Mouse (Mus musculus) midbrain, embryonic 14.5 days (tissue): Measurements from ENCODE around the gene 4930432K21Rik. TPM values are rescaled to one million over a fixed set of nuclear protein-coding genes. Genes with fewer than 3 reads are reported as not detected.

Source experiments
- ATAC-seq: fragments of 200-750 bp; cut with Nextera tagmentation; 2 replicates; pipeline ENCODE4 v1.8.0; 2017; ENCODE audit warnings: moderate number of reproducible peaks, moderate library complexity; ENCODE audit not compliant: low FRiP score, low TSS enrichment
- DNase-seq: peaks from one replicate; pipeline ENCODE4 v3.0.0-alpha.2; 2015
- H3K27ac ChIP-seq: fragments of 300-500 bp; sonication (generic); replicated peaks from 2 replicates; pipeline ENCODE4 v1.5.1; 2014; ENCODE audit warnings: mild to moderate bottlenecking, low read depth, low read length, moderate library complexity
- H3K27me3 ChIP-seq: fragments of 300-500 bp; sonication (generic); 2 replicates; pipeline ENCODE4 v1.6.1; 2014; ENCODE audit warnings: low read length, control low read depth, mixed read lengths; ENCODE audit not compliant: control insufficient read depth, insufficient read depth
- H3K36me3 ChIP-seq: fragments of 300-500 bp; sonication (generic); 2 replicates; pipeline ENCODE4 v1.6.1; 2014; ENCODE audit warnings: low read length, control low read depth; ENCODE audit not compliant: control insufficient read depth, insufficient read depth
- H3K4me1 ChIP-seq: fragments of 300-500 bp; sonication (generic); 2 replicates; pipeline ENCODE4 v1.6.1; 2014; ENCODE audit warnings: mild to moderate bottlenecking, antibody characterized with exemption, low read length, control low read depth; ENCODE audit not compliant: control insufficient read depth, insufficient read depth
- H3K4me2 ChIP-seq: fragments of 300-500 bp; sonication (generic); 2 replicates; pipeline ENCODE4 v1.6.1; 2014; ENCODE audit warnings: mild to moderate bottlenecking, low read length, moderate library complexity
- H3K4me3 ChIP-seq: fragments of 300-500 bp; sonication (generic); replicated peaks from 2 replicates; pipeline ENCODE4 v1.5.1; 2014; ENCODE audit warnings: low read depth, low read length
- H3K9ac ChIP-seq: fragments of 300-500 bp; sonication (generic); replicated peaks from 2 replicates; pipeline ENCODE4 v1.6.1; 2014; ENCODE audit warnings: mild to moderate bottlenecking, low read length, moderate library complexity
- H3K9me3 ChIP-seq: fragments of 300-500 bp; sonication (generic); 2 replicates; pipeline ENCODE4 v1.6.1; 2016; ENCODE audit warnings: low read length, control low read depth, mixed read lengths; ENCODE audit not compliant: control insufficient read depth
- WGBS: fragments of 180-500 bp; shearing (Covaris S2); extraction: QIAGEN DNeasy Blood & Tissue Kit; methylation state at CpG from one replicate; pipeline ENCODE4 v1.1.7; 2014; 5-methylcytosine and 5-hydroxymethylcytosine counted together
- polyA plus RNA-seq: library from polyadenylated mRNA; unstranded; fragments of >200 nt; fragmentation: Nextera tagmentation; extraction: Ambion mirVana; gene quantifications from 2 replicates; pipeline ENCODE4 v1.2.1, GENCODE M21; 2014

Gene 4930432K21Rik
- polyA plus RNA-seq, 1 experiment from 2014 or later, result 1.9 TPM

DNA sequence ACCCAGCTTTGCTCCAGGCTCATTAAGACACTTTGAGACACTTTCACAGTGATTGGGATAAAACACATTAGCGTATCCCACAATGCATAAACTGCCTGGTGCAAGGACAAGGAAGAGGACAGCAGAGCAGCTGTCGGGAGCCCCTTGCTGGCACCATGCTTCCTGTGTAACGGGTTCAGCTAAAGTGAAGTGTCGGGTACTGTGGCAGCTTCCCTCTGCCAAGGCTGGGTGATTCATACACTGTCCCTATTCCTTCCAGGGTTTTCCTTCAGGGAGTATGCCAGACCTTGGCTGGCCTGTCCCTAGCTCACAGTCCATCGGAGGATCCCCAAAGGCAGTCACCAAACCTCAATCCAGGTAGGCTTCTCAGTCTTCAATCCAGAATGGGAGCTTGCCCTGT, 22.3 kb downstream of the 4930432K21Rik start:
- no peak overlapping the region for H3K4me3 ChIP-seq
- WGBS, result 91% methylated on average over 5 of the region's 5 CpGs
- no peak for DNase-seq
- H3K4me2 ChIP-seq, result no peak overlapping the region
- no peak for ATAC-seq
- no peak overlapping the region for H3K27ac ChIP-seq
- H3K9ac ChIP-seq, result no peak overlapping the region
- peaks cover 47% of the 10 kb centered on the region for H3K36me3 ChIP-seq
- no peaks in the 10 kb centered on the region for H3K4me1 ChIP-seq
- no peaks in the 10 kb centered on the region for H3K9me3 ChIP-seq
- H3K27me3 ChIP-seq, result no peaks in the 10 kb centered on the region

DNA sequence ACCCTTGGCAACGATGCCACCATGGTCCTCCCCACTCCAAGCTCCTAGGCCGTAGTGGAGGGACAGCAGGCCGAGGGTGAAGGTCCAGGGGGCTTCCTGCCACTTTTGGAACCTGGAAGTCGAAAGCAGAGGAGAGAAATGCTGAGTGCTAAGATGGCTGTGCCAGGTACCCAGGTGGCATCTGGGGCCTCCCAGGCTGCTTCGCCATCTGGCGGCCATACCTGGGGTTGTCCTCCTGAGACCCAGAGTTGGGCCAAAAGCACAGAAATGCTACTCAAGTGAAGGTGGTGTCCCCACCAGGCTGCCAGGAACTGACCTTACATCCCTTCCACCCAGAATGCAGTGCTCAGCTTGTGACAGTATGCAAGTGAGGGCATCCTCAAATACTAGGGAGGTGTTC, 26.0 kb downstream of the 4930432K21Rik start:
- no peak overlapping the region for H3K4me2 ChIP-seq
- H3K9ac ChIP-seq, result no peak overlapping the region
- no peak overlapping the region for H3K27ac ChIP-seq
- H3K4me1 ChIP-seq, result peaks cover 6% of the 10 kb centered on the region; the same call in 1 of the 2 replicates
- no peaks in the 10 kb centered on the region for H3K27me3 ChIP-seq
- H3K4me3 ChIP-seq, result no peak overlapping the region
- no peaks in the 10 kb centered on the region for H3K9me3 ChIP-seq
- 87% methylated on average over 6 of the region's 6 CpGs for WGBS
- DNase-seq, result no peak
- H3K36me3 ChIP-seq, result peaks cover 52% of the 10 kb centered on the region
- ATAC-seq, result no peak

DNA sequence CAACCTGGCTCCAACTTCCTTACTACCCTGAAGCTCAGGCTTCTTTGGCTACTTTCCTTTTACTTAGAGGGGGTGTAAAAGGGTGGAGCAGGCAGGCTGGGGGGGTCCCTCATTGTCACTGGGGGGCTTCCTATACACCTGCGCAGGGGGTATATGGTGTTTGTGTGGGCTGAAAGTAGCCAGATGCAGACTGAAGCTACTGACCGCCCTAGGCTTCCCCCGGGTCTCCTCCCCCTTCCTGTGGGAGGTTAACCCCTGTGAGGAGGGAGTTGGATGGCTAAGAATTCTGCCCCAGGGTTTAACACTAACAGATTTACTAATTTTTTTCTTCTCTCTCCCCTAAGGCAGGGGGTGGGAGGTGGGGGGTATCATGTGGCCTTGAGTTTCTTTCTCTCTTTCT, 28.7 kb downstream of the 4930432K21Rik start:
- no peaks in the 10 kb centered on the region for H3K27me3 ChIP-seq
- H3K9ac ChIP-seq, result no peak overlapping the region
- H3K9me3 ChIP-seq, result no peaks in the 10 kb centered on the region
- WGBS, result 50% methylated on average over 3 of the region's 3 CpGs
- peaks cover 32% of the 10 kb centered on the region for H3K4me1 ChIP-seq
- ATAC-seq (no peak), DNase-seq (no peak)
- H3K27ac ChIP-seq, result no peak overlapping the region
- no peak overlapping the region for H3K4me2 ChIP-seq
- no peak overlapping the region for H3K4me3 ChIP-seq
- peaks cover 48% of the 10 kb centered on the region for H3K36me3 ChIP-seq

DNA sequence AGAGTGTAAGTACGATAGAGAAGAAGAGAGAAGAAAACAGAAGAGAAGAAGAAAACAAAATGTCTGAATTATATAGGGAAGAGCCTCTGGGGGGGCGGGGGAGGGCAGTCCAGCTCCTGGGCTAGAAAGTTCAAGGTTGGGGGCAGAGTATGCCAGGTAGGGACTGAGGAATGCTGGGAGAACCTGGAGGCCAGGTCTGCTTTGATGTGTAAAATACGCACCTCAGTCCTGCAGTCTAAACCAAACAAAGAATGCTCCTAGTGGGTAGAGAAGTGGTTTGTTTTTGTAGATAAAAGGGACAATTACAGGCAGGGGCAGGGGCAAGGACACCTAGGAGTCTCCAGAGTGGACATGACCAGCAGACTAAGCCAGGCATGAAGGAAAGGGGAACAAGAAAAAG, 29.6 kb downstream of the 4930432K21Rik start:
- Histone ChIP-seq H3K4me2 (no peak overlapping the region), H3K4me3 (no peak overlapping the region), H3K4me1 (peaks cover 40% of the 10 kb centered on the region), H3K9ac (no peak overlapping the region), H3K36me3 (peaks cover 40% of the 10 kb centered on the region), H3K27ac (no peak overlapping the region), H3K27me3 (no peaks in the 10 kb centered on the region), H3K9me3 (no peaks in the 10 kb centered on the region)
- DNase-seq (no peak), ATAC-seq (no peak)
- 91% methylated on average over 3 of the region's 3 CpGs for WGBS

DNA sequence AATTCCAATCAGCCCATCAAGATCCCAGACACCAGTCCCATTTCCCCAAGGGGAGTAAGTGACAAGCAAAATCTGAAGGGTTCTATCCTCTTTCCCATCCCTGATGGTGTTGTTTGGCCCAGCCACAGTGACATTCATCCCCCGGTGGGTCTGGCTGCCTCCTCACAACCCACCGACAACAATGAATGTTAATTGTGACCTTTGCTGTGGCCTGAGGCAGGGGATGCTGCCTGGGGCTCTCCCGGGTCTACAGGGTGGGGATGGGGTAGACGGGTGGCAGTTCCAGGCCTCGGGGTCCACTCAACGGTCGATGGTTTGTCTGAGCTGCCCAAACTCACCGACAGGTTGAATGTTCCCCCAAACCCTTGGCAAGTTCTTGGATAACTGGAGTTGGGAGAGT, 30.8 kb downstream of the 4930432K21Rik start:
- DNase-seq, result no peak
- Histone ChIP-seq H3K9ac (no peak overlapping the region; the same call in 1 of the 2 replicates), H3K27me3 (no peaks in the 10 kb centered on the region), H3K4me2 (0 out of 2 replicates have a peak overlapping the region, but pooled peaks have one; percentile 86), H3K9me3 (no peaks in the 10 kb centered on the region), H3K4me1 (peaks cover 46% of the 10 kb centered on the region), H3K4me3 (no peak overlapping the region), H3K36me3 (peaks cover 28% of the 10 kb centered on the region), H3K27ac (no peak overlapping the region)
- ATAC-seq, result no peak
- WGBS, result 70% methylated on average over 8 of the region's 8 CpGs

DNA sequence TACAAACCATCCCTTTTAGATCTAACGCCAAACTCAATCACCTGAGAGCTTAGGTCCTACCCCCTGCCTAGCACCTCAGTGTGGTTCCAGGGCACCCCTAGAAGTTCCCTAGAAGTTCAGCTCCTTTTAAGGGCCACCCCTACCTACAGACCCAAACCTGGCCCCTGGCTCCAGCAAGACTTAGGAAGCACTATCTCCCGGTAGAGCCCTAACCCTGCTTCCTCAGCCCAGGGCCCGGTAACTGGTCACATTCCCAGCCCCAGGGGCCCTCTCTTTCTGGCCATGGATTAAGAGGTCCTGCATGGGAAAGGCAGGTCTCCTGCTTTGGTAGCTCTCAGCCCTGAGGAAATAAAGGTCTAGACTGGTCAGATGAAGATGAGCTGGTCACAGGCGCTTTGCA, 32.1 kb downstream of the 4930432K21Rik start:
- H3K4me3 ChIP-seq, result peak overlapping the region; percentile 31
- peaks cover 56% of the 10 kb centered on the region for H3K4me1 ChIP-seq
- WGBS, result 3% methylated on average over 4 of the region's 4 CpGs
- peak overlapping the region; percentile 47 for H3K9ac ChIP-seq
- peaks cover 14% of the 10 kb centered on the region; the same call in 1 of the 2 replicates for H3K36me3 ChIP-seq
- H3K27me3 ChIP-seq, result no peaks in the 10 kb centered on the region
- DNase-seq (no peak), ATAC-seq (no peak)
- peak overlapping the region; percentile 81 for H3K27ac ChIP-seq
- peak overlapping the region; percentile 86 for H3K4me2 ChIP-seq
- no peaks in the 10 kb centered on the region for H3K9me3 ChIP-seq

DNA sequence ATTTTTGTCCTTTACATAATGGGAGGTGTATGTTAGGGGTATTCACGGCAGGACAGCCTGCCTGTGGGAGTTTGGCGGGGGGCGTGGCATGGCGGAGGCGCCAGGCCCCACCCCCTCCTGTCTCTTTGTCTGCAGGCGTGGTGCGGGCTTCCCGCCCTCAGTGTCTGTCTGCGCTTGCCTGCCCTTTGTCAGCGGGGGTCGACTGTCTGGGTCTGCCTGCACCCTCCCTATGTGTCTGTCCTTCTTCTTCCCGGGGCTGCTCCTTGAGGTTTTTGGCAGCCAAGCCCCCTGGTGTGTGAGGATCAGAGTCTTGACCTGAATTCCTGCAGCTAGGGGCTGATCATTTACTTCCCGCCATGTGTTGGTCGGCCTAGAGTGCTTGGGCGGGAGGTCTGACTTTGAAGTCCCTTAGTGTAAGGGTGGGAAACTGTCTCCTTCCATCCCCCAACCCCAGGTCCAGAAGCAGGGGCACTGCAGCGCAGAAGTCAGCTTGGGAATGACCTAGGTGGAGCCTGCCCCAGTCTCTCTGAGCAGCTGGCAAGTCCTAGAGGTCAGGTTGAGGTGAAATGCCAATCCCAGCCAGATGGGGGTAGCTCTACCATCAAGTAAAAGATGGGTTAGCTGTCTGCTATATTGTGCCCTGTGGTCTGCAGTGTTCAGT, 32.8 kb downstream of the 4930432K21Rik start:
- H3K27ac ChIP-seq, result peak overlapping the region; percentile 81
- no peaks in the 10 kb centered on the region for H3K9me3 ChIP-seq
- H3K36me3 ChIP-seq, result 0 out of 2 replicates have a peak, but pooled peaks cover 9% of the 10 kb centered on the region
- peak overlapping the region; percentile 47 for H3K9ac ChIP-seq
- peaks cover 56% of the 10 kb centered on the region for H3K4me1 ChIP-seq
- no peaks in the 10 kb centered on the region for H3K27me3 ChIP-seq
- under 1% methylated on average over 16 of the region's 16 CpGs for WGBS
- H3K4me3 ChIP-seq, result peak overlapping the region; percentile 31
- ATAC-seq (peak; percentile 62; the same call in 1 of the 2 replicates), DNase-seq (peak; percentile 85)
- peak overlapping the region; percentile 86 for H3K4me2 ChIP-seq

DNA sequence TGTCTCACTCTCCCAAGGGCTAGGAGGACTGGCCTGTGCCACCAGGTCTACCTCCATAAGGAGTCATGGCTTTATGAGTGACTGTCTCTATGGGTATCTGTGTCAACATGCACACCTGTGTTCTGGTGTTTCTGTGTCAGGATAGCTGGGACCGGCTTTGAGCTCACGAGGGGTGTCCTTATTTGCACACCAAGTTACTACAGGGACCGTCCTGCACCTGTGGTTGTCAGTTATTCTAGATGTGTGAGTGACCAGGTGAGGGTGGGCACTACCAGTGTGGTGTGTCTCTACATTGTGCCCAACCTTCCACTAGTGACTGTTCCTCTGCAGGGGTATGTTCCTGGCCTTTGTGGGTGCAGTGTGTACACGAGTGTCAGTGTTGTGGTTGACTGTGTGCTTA, 35.0 kb downstream of the 4930432K21Rik start:
- Histone ChIP-seq H3K4me2 (peak overlapping the region; percentile 86), H3K4me1 (peaks cover 62% of the 10 kb centered on the region), H3K27me3 (no peaks in the 10 kb centered on the region), H3K9me3 (no peaks in the 10 kb centered on the region), H3K4me3 (peak overlapping the region; percentile 88), H3K36me3 (0 out of 2 replicates have a peak, but pooled peaks cover 4% of the 10 kb centered on the region), H3K27ac (peak overlapping the region; percentile 97), H3K9ac (peak overlapping the region; percentile 99)
- ATAC-seq, result peak; percentile 14; the same call in 1 of the 2 replicates
- peak; percentile 37 for DNase-seq
- 44% methylated on average over 4 of the region's 4 CpGs for WGBS
